In the genomic region with DNA sequence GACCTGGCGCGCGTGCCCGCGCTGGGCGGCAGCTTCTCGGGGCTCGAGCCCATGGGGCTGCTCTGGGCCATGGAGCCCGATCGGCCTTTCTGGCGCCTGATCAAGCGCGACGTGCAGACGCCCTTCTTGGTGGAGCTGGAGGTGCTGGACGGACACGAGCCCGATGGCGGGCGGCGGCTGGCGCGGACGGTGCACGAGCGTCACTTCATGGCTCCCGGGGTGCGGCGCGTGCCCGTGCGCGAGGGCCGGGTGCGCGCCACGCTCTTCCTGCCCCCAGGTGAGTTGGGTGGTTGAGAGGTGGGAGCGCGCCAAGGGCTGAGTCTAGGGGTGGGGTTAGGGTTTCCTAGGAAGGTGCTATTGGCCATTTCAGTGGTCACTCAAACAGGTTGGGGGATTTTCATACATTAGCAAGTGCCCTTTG, we compare ENCODE assay signal across 11 mouse cellular contexts. TPM values are rescaled to one million over a fixed set of nuclear protein-coding genes. Genes with fewer than 3 reads are reported as not detected.
DNase-seq lines count a peak whose midpoint lies in the region; ATAC-seq and TF ChIP-seq lines count a peak whose summit lies in the region.
"Not testable (repeated sequence)": the region's sequence is repeated elsewhere in the genome, so short reads cannot be mapped to it uniquely, and the experiment has no call there.
"Had no signal": no experiment of that assay in that cellular context is flagged by ENCODE, and none has a peak within 500 bp of the region (broad histone marks: within the 10 kb centered on the region; RNA-seq: fewer than 3 reads in every experiment).

A gene (plus strand): TSS at position 245 of the 421 bp plus-strand sequence.

- not testable (repeated sequence) for TF ChIP-seq CTCF in bone marrow, adult 2 months (IDR thresholded peaks at IDR 0.05; ENCODE audit: control insufficient read depth, insufficient read depth, low read length)

- not testable (repeated sequence) for H3K27me3 ChIP-seq in embryonic facial prominence, embryonic 12.5 days; heart, embryonic 10.5 days (ENCODE audit: insufficient read depth, poor library complexity, severe bottlenecking); intestine, embryonic 16.5 days (replicated peaks; ENCODE audit: control insufficient read depth, insufficient read depth, low read length)

- H3K36me3 ChIP-seq in embryonic facial prominence, embryonic 12.5 days; heart, embryonic 10.5 days; intestine, embryonic 16.5 days (ENCODE audit: control insufficient read depth, insufficient read depth, low read length): not testable (repeated sequence)

- not testable (repeated sequence) for H3K27ac ChIP-seq in bone marrow, adult 2 months (ENCODE audit: control insufficient read depth, insufficient read depth, low read depth, low read length, poor library complexity); embryonic facial prominence, embryonic 12.5 days
- peak within 1 kb of the TSS; percentile 75 for H3K27ac ChIP-seq in heart, embryonic 10.5 days
- H3K27ac ChIP-seq in intestine, embryonic 16.5 days (ENCODE audit: low read length), result peak within 1 kb of the TSS; percentile 48; the same call in 1 of the 2 replicates

- intact Hi-C loops in left cerebral cortex, postnatal 36 days (cut with DNase I), result not testable (repeated sequence)

- ATAC-seq in embryonic facial prominence, embryonic 12.5 days (ENCODE audit: insufficient number of reproducible peaks, insufficient read depth, low FRiP score, low TSS enrichment), result not testable (repeated sequence)
- peak; percentile 65 for ATAC-seq in intestine, embryonic 16.5 days

- peak within 1 kb of the TSS; percentile 15 for H3K4me3 ChIP-seq in bone marrow, adult 2 months (replicated peaks; ENCODE audit: control insufficient read depth, low read depth, low read length)
- peak within 1 kb of the TSS; percentile 45 for H3K4me3 ChIP-seq in embryonic facial prominence, embryonic 12.5 days
- H3K4me3 ChIP-seq in heart, embryonic 10.5 days, result peak within 1 kb of the TSS; percentile 62
- H3K4me3 ChIP-seq in intestine, embryonic 16.5 days (ENCODE audit: low read length), result peak within 1 kb of the TSS; percentile 53

- DNase-seq in heart, embryonic 10.5 days (ENCODE audit: low spot score), result not testable (repeated sequence)
- DNase-seq in left cerebral cortex, postnatal 36 days (ENCODE audit: low spot score in 2 of 2), result peak; percentile 46 to 55
- peak; percentile 26 for DNase-seq in lung, postnatal 14 days
- peak; percentile 49 for DNase-seq in retina, embryonic 14.5 days (ENCODE audit: low spot score)
- DNase-seq in urinary bladder, postnatal 25 days (ENCODE audit: low spot score), result peak; percentile 12

- WGBS in bone marrow, adult 2 months, result 27% methylated on average over 39 of the region's 39 CpGs
- WGBS in embryonic facial prominence, embryonic 12.5 days, result 4% methylated on average over 39 of the region's 39 CpGs
- WGBS in heart, embryonic 10.5 days, result 2% methylated on average over 39 of the region's 39 CpGs
- 3% methylated on average over 39 of the region's 39 CpGs for whole genome bisulfite sequencing in intestine, embryonic 16.5 days

- not testable (repeated sequence) for H3K9me3 ChIP-seq in embryonic facial prominence, embryonic 12.5 days; heart, embryonic 10.5 days; intestine, embryonic 16.5 days (ENCODE audit: control insufficient read depth, low read length)

- peak within 1 kb of the TSS; percentile 67 for H3K4me2 ChIP-seq in embryonic facial prominence, embryonic 12.5 days (replicated peaks)
- H3K4me2 ChIP-seq in intestine, embryonic 16.5 days (ENCODE audit: low read depth, low read length), result peak within 1 kb of the TSS; percentile 71

- peak within 1 kb of the TSS; percentile 20; the same call in 1 of the 2 replicates for H3K9ac ChIP-seq in embryonic facial prominence, embryonic 12.5 days
- peak within 1 kb of the TSS; percentile 71 for H3K9ac ChIP-seq in intestine, embryonic 16.5 days (ENCODE audit: low read depth, low read length)

- H3K4me1 ChIP-seq in bone marrow, adult 2 months (ENCODE audit: control insufficient read depth, insufficient read depth, low read length); embryonic facial prominence, embryonic 12.5 days; heart, embryonic 10.5 days; intestine, embryonic 16.5 days (ENCODE audit: control insufficient read depth, insufficient read depth, low read length): not testable (repeated sequence)

- TF ChIP-seq POLR2A in bone marrow, adult 2 months (IDR thresholded peaks at IDR 0.05; ENCODE audit: borderline replicate concordance, control insufficient read depth, low read depth, low read length), result not testable (repeated sequence)

RNA-seq across cellular contexts. Expression of the gene that starts here (rescaled TPM):
- polyA plus RNA-seq in bone marrow, adult 2 months (2011; ENCODE audit: insufficient read depth, insufficient read length, low replicate concordance, missing spikeins), result not detected in 2 replicates
- polyA plus RNA-seq in embryonic facial prominence, embryonic 12.5 days (2016; fragmentation: Nextera tagmentation; extraction: Ambion mirVana), result not detected in 2 replicates
- polyA plus RNA-seq in heart, embryonic 10.5 days (2016; fragmentation: Nextera tagmentation; extraction: Ambion mirVana), result not detected in 2 replicates
- not detected in 2 replicates for polyA plus RNA-seq in intestine, embryonic 16.5 days (2015; fragmentation: Nextera tagmentation; extraction: Ambion mirVana)
- not detected for total RNA-seq in left cerebral cortex, postnatal 36 days (2021)
- total RNA-seq: gastrocnemius, postnatal 36 days; monocyte, adult 5-6 weeks had no signal
- polyA plus RNA-seq: thymus, postnatal 0 days had no signal

Comparison
In these comparisons a context has a peak if more than half of its experiments do, and no peak if none do; other contexts are left out.
1. Peak in ATAC-seq, H3K4me3 ChIP-seq, H3K27ac ChIP-seq, H3K9ac ChIP-seq and H3K4me2 ChIP-seq in intestine, embryonic 16.5 days; RNA of the gene not detected or under 1 TPM.
2. Peak in DNase-seq in left cerebral cortex, postnatal 36 days; RNA of the gene not detected or under 1 TPM.